Mouse (Mus musculus) hindbrain, embryonic 14.5 days (tissue): Measurements from ENCODE around the gene Sp3. TPM values are rescaled to one million over a fixed set of nuclear protein-coding genes. Genes with fewer than 3 reads are reported as not detected.
A peak's percentile ranks its signal among the peaks of the same experiment; 100 is the strongest.

Experiments
- ATAC-seq: fragments of 200-750 bp; cut with Nextera tagmentation; 2 replicates; pipeline ENCODE4 v1.8.0; 2017; ENCODE audit warnings: moderate number of reproducible peaks, mild to moderate bottlenecking, moderate TSS enrichment, moderate library complexity; ENCODE audit not compliant: low FRiP score
- DNase-seq: peaks from one replicate; pipeline ENCODE4 v3.0.0-alpha.2; 2015; ENCODE audit warnings: low spot score
- H3K27ac ChIP-seq: fragments of 300-500 bp; sonication (generic); 2 replicates; pipeline ENCODE4 v1.5.1; 2014; ENCODE audit warnings: mild to moderate bottlenecking, moderate library complexity
- H3K27me3 ChIP-seq: fragments of 300-500 bp; sonication (generic); 2 replicates; pipeline ENCODE4 v1.6.1; 2014; ENCODE audit warnings: mild to moderate bottlenecking, low read length, mixed read lengths; ENCODE audit not compliant: control insufficient read depth, insufficient read depth
- H3K36me3 ChIP-seq: fragments of 300-500 bp; sonication (generic); replicated peaks from 2 replicates; pipeline ENCODE4 v1.6.1; 2014; ENCODE audit not compliant: control insufficient read depth, insufficient read depth
- H3K4me1 ChIP-seq: fragments of 300-500 bp; sonication (generic); replicated peaks from 2 replicates; pipeline ENCODE4 v1.6.1; 2014; ENCODE audit warnings: antibody characterized with exemption, low read length, mixed read lengths; ENCODE audit not compliant: control insufficient read depth, insufficient read depth
- H3K4me2 ChIP-seq: fragments of 300-500 bp; sonication (generic); replicated peaks from 2 replicates; pipeline ENCODE4 v1.6.1; 2014; ENCODE audit warnings: mild to moderate bottlenecking, moderate library complexity
- H3K4me3 ChIP-seq: fragments of 300-500 bp; sonication (generic); replicated peaks from 2 replicates; pipeline ENCODE4 v1.5.1; 2014; ENCODE audit warnings: mild to moderate bottlenecking, low read length
- H3K9ac ChIP-seq: fragments of 300-500 bp; sonication (generic); 2 replicates; pipeline ENCODE4 v1.6.1; 2014
- H3K9me3 ChIP-seq: fragments of 300-500 bp; sonication (generic); 2 replicates; pipeline ENCODE4 v1.6.1; 2016; ENCODE audit warnings: low read length; ENCODE audit not compliant: control insufficient read depth
- WGBS: fragments of 180-500 bp; shearing (Covaris S2); extraction: QIAGEN DNeasy Blood & Tissue Kit; methylation state at CpG from one replicate; pipeline ENCODE4 v1.1.7; 2014; 5-methylcytosine and 5-hydroxymethylcytosine counted together
- polyA plus RNA-seq: library from polyadenylated mRNA; unstranded; fragments of >200 nt; fragmentation: Nextera tagmentation; extraction: Ambion mirVana; gene quantifications from 2 replicates; pipeline ENCODE4 v1.2.1, GENCODE M21; 2014

Sp3 gene
- polyA plus RNA-seq, 1 experiment from 2014 or later = 47.4 TPM

- no peak overlapping the region for H3K4me3 ChIP-seq
- H3K4me2 ChIP-seq = no peak overlapping the region
- H3K9me3 ChIP-seq = peaks cover 12% of the 10 kb centered on the region
- DNase-seq (no peak), ATAC-seq (no peak)
- no peaks in the 10 kb centered on the region for H3K27me3 ChIP-seq
- no peaks in the 10 kb centered on the region for H3K36me3 ChIP-seq
- H3K9ac ChIP-seq = no peak overlapping the region
- WGBS = 95% methylated on average over 9 of the region's 9 CpGs
- H3K27ac ChIP-seq = no peak overlapping the region
- H3K4me1 ChIP-seq = 0 out of 2 replicates have a peak, but pooled peaks cover 7% of the 10 kb centered on the region
Measured at GRCm38 (mm10) chr2:73007472-73007871, 27.2 kb upstream of the Sp3 start.

DNA sequence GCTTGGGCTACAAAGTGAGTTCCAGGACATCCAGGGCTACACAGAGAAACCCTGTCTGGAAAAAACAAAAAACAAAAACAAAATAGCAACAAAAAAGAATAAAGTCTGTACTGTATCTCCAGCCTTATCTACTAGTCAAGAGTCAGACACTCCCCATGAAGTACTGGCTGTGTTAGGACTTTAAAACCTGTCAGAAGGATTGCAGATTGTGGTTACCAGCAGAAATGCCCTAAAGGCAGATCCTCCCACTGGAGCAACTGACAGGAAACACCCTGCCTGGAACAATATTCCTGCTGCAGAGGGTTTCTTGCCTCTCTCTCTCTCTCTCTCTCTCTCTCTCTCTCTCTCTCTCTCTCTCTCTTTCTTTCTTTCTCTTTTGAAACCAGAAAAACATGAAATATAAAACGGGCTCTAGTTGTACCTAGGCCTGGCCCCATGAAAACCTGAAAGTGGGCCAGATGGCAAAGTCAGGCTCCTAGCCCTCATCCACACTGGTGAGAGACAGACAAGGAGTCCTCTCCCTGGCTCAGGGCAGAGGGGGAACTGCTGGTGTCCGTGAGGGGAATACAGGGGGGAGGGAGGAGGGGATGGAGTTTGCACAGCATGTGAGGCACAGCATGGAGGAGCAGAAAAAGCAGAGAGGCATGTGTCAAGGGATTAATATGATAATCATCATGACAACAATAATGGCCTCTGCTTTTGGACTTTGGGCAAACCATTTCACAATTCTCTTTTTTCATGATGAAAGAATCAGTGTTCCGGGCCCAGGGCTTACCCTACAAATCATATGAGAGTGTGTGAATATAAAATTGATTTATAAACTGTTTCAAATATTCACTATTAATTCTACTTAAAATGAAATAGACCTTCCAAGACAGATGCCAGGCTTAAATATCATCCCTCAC, 25.6 kb upstream of the Sp3 start:
- peak overlapping the region; percentile 43; the same call in 1 of the 2 replicates for H3K27ac ChIP-seq
- ATAC-seq = no peak
- 50% methylated on average over 3 of the region's 3 CpGs for WGBS
- H3K9me3 ChIP-seq = peaks cover 9% of the 10 kb centered on the region
- H3K27me3 ChIP-seq = no peaks in the 10 kb centered on the region
- H3K4me2 ChIP-seq = no peak overlapping the region
- 0 out of 2 replicates have a peak, but pooled peaks cover 7% of the 10 kb centered on the region for H3K4me1 ChIP-seq
- H3K9ac ChIP-seq = no peak overlapping the region
- DNase-seq = no peak
- no peak overlapping the region for H3K4me3 ChIP-seq
- no peaks in the 10 kb centered on the region for H3K36me3 ChIP-seq

DNA sequence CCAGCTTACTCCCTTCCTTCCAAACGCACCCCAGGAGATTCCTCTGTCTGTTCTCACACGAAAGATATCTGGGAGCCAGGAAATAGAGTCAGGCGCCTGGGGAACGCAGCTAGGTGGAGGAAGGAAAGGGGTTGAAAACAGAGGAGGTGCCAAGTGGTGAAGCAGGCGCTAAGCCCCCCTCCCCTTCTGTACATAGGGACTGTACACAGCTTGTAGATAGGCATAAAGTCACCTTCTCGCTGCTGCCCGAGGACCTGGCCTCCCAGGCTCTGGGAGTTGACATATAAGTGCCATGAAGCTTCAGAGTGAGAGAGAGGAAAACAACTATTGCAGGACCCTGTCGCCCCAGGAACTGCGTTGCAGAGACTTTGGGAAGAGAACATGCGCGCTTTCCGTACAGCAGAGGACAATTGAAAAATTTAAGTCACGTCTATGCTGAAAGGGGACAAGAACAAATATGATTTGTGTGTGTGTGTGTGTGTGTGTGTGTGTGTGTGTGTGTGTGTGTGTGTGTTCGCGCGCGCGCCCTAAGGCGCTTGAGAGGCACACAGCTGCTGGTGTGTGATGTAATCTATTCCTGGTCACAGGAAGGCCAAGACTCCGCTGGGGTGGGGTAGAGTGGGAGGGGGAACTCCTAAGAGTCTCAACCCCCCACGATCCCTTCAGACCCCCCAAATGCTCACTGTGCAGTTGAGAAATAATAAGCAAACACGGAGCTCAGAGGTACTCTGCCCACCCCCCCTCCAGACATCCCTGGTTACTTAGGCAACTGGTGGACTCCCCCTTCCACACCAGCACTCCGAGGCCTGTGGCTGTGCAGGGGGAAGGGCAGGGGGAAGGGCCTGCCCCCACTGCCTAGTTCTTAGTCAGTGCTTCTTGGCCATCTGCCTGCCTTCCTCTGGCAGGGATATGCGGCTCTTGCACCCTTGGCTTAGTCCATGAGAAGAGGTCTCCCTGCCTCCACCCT, 23.8 kb upstream of the Sp3 start:
- DNase-seq = peak; percentile 59
- Histone ChIP-seq H3K27me3 (no peaks in the 10 kb centered on the region), H3K4me3 (no peak overlapping the region), H3K4me2 (peak overlapping the region; percentile 42), H3K9ac (no peak overlapping the region), H3K4me1 (0 out of 2 replicates have a peak, but pooled peaks cover 7% of the 10 kb centered on the region), H3K36me3 (no peaks in the 10 kb centered on the region), H3K27ac (peak overlapping the region; percentile 78), H3K9me3 (no peaks in the 10 kb centered on the region)
- 24% methylated on average over 24 of the region's 24 CpGs for WGBS
- ATAC-seq = peak; percentile 79

DNA sequence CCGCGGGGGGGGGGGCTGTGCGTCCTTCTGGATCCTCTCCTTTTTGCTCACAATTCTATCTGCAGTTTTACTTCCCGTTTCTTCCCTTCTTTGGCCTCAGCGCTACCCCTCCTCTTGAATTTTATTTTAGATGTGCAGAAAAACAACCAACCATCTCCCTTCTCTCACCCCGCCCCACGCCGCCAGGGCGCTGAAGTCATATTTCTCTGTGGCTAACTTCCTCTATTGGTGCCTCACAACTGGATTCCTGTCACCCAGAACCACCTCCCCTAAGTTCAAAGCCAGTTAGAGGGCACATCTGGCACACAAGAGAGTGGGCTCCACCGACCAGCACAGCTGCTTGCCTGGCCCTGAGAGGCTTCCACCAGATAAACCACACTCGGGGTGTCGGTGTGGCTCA, 22.8 kb upstream of the Sp3 start:
- 63% methylated on average over 12 of the region's 12 CpGs for WGBS

DNA sequence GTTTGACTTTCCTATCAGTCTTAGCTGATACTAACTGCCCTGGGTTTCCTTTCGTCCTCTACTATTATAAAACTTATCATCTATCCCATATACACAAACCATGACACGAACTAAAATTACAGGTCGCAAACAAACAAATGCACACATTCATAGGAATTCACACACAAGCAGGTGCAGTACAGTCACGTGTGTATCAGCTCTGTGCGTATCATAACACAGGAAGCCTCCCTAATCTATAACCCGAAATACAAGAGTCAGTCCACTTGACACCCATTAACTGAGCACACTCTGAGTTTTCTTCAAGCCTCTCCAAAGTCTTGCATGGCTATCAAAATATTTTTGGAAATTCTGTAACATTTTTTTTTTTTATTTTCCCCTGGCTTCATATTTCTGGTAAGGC, 22.2 kb upstream of the Sp3 start:
- WGBS = 92% methylated on average over 6 of the region's 6 CpGs
- DNase-seq = no peak
- Histone ChIP-seq H3K9ac (no peak overlapping the region), H3K27ac (no peak overlapping the region), H3K27me3 (no peaks in the 10 kb centered on the region), H3K36me3 (no peaks in the 10 kb centered on the region), H3K4me1 (0 out of 2 replicates have a peak, but pooled peaks cover 7% of the 10 kb centered on the region), H3K4me2 (no peak overlapping the region), H3K9me3 (no peaks in the 10 kb centered on the region), H3K4me3 (no peak overlapping the region)
- no peak for ATAC-seq

More for the DNA sequence above, 22.8 kb upstream of the Sp3 start:
- no peak for DNase-seq
- Histone ChIP-seq H3K4me2 (peak overlapping the region; percentile 42; the same call in 1 of the 2 replicates), H3K4me3 (no peak overlapping the region), H3K4me1 (0 out of 2 replicates have a peak, but pooled peaks cover 7% of the 10 kb centered on the region), H3K9me3 (no peaks in the 10 kb centered on the region), H3K36me3 (no peaks in the 10 kb centered on the region), H3K27ac (peak overlapping the region; percentile 78; the same call in 1 of the 2 replicates), H3K27me3 (no peaks in the 10 kb centered on the region), H3K9ac (no peak overlapping the region)
- ATAC-seq = no peak

DNA sequence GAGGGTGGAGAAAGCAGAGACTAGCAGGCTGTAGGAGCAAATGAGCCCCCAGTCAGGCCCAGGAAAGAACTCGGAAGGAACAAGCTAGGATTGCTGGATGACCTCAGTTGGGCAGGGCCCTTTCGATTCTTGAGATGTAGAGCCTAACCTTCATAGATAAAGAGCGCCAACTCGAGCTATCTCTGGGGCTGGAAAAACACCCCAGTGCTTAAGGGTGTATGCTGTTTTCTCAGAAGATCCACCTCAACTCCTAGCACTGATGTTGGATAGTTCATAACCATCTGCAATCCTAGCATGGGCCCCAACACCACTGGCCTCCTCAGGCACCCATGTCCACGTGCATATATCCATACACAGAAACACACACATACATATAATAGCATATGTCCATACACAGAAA, 21.7 kb upstream of the Sp3 start:
- no peaks in the 10 kb centered on the region for H3K9me3 ChIP-seq
- no peaks in the 10 kb centered on the region for H3K36me3 ChIP-seq
- DNase-seq (no peak), ATAC-seq (no peak)
- no peak overlapping the region for H3K4me3 ChIP-seq
- H3K27me3 ChIP-seq = no peaks in the 10 kb centered on the region
- H3K4me2 ChIP-seq = no peak overlapping the region
- 87% methylated on average over 5 of the region's 5 CpGs for WGBS
- no peak overlapping the region for H3K27ac ChIP-seq
- no peak overlapping the region for H3K9ac ChIP-seq
- 0 out of 2 replicates have a peak, but pooled peaks cover 8% of the 10 kb centered on the region for H3K4me1 ChIP-seq

- H3K9ac ChIP-seq = no peak overlapping the region
- H3K4me1 ChIP-seq = peaks cover 21% of the 10 kb centered on the region
- no peaks in the 10 kb centered on the region for H3K27me3 ChIP-seq
- no peak for ATAC-seq
- H3K36me3 ChIP-seq = no peaks in the 10 kb centered on the region
- H3K27ac ChIP-seq = no peak overlapping the region
- no peak for DNase-seq
- H3K4me2 ChIP-seq = no peak overlapping the region
- H3K4me3 ChIP-seq = no peak overlapping the region
- WGBS = 70% methylated on average over 8 of the region's 8 CpGs
- H3K9me3 ChIP-seq = no peaks in the 10 kb centered on the region
Measured at GRCm38 (mm10) chr2:73000194-73000593, 19.9 kb upstream of the Sp3 start.

- Histone ChIP-seq H3K36me3 (no peaks in the 10 kb centered on the region), H3K4me1 (peaks cover 14% of the 10 kb centered on the region), H3K4me3 (no peak overlapping the region), H3K9ac (no peak overlapping the region), H3K9me3 (no peaks in the 10 kb centered on the region), H3K4me2 (no peak overlapping the region), H3K27me3 (no peaks in the 10 kb centered on the region), H3K27ac (no peak overlapping the region)
- ATAC-seq = no peak
- DNase-seq = no peak
- WGBS = 96% methylated on average over 4 of the region's 4 CpGs
Measured at GRCm38 (mm10) chr2:72997586-72997985, 17.3 kb upstream of the Sp3 start.
